Mouse (Mus musculus) limb, embryonic 14.5 days (tissue): ENCODE measurements around the gene Tmem259. TPM values are rescaled to one million over a fixed set of nuclear protein-coding genes. Genes with fewer than 3 reads are reported as not detected.
A peak's percentile ranks its signal among the peaks of the same experiment; 100 is the strongest.

Experiments used
- ATAC-seq: fragments of 200-750 bp; cut with Nextera tagmentation; 2 replicates; pipeline ENCODE4 v1.8.0; 2017; ENCODE audit warnings: low read depth, moderate number of reproducible peaks, moderate TSS enrichment; ENCODE audit not compliant: low FRiP score
- DNase-seq: peaks from one replicate; pipeline ENCODE4 v3.0.0-alpha.2; 2015; ENCODE audit warnings: low spot score
- H3K27ac ChIP-seq: fragments of 300-500 bp; sonication (generic); replicated peaks from 2 replicates; pipeline ENCODE4 v1.5.1; 2014; ENCODE audit warnings: low read depth, mild to moderate bottlenecking, low read length, moderate library complexity, mixed read lengths
- H3K27me3 ChIP-seq: fragments of 300-500 bp; sonication (generic); 2 replicates; pipeline ENCODE4 v1.6.1; 2014; ENCODE audit warnings: low read length, mixed read lengths; ENCODE audit not compliant: control insufficient read depth, insufficient read depth
- H3K36me3 ChIP-seq: fragments of 300-500 bp; sonication (generic); 2 replicates; pipeline ENCODE4 v1.6.1; 2014; ENCODE audit warnings: mild to moderate bottlenecking, low read length, moderate library complexity, mixed read lengths; ENCODE audit not compliant: control insufficient read depth, insufficient read depth
- H3K4me1 ChIP-seq: fragments of 300-500 bp; sonication (generic); 2 replicates; pipeline ENCODE4 v1.6.1; 2014; ENCODE audit warnings: antibody characterized with exemption, low read length, mixed read lengths; ENCODE audit not compliant: control insufficient read depth, insufficient read depth
- H3K4me2 ChIP-seq: fragments of 300-500 bp; sonication (generic); replicated peaks from 2 replicates; pipeline ENCODE4 v1.6.1; 2014; ENCODE audit warnings: low read depth, mild to moderate bottlenecking, low read length, moderate library complexity; ENCODE audit not compliant: severe bottlenecking
- H3K4me3 ChIP-seq: fragments of 300-500 bp; sonication (generic); replicated peaks from 2 replicates; pipeline ENCODE4 v1.5.1; 2014; ENCODE audit warnings: low read length
- H3K9ac ChIP-seq: fragments of 300-500 bp; sonication (generic); 2 replicates; pipeline ENCODE4 v1.6.1; 2014; ENCODE audit warnings: mild to moderate bottlenecking, low read depth, low read length, moderate library complexity; ENCODE audit not compliant: severe bottlenecking
- H3K9me3 ChIP-seq: fragments of 300-500 bp; sonication (generic); 2 replicates; pipeline ENCODE4 v1.6.1; 2016; ENCODE audit warnings: low read length; ENCODE audit not compliant: control insufficient read depth
- POLR2A ChIP-seq: fragments of 200-500 bp; IDR thresholded peaks from 2 replicates; pipeline ENCODE4 v1.8.0; 2012; ENCODE audit warnings: inconsistent platforms, mild to moderate bottlenecking, moderate library complexity, borderline replicate concordance; ENCODE audit not compliant: insufficient read depth, insufficient read length; ENCODE audit errors: extremely low read depth
- WGBS: fragments of 180-500 bp; shearing (Covaris S2); extraction: QIAGEN DNeasy Blood & Tissue Kit; methylation state at CpG from one replicate; pipeline ENCODE4 v1.1.7; 2014; 5-methylcytosine and 5-hydroxymethylcytosine counted together
- polyA plus RNA-seq, 2 experiments: library from polyadenylated mRNA; depleted of rRNA in 1 of 2; stranded (reverse) in 1 of 2; unstranded in 1 of 2; fragments of >200 nt; fragmentation: Nextera tagmentation in 1 of 2; extraction: Ambion mirVana in 1 of 2; gene quantifications; 2 replicates each; pipeline versions ENCODE4 v1.2.1 to v1.2.3; 2012 to 2014

Gene Tmem259
- polyA plus RNA-seq, 2 experiments, result 24.5 to 260 TPM

- Histone ChIP-seq H3K4me2 (peak overlapping the region; percentile 94), H3K27ac (no peak overlapping the region), H3K4me1 (peaks cover 6% of the 10 kb centered on the region), H3K9me3 (no peaks in the 10 kb centered on the region), H3K27me3 (no peaks in the 10 kb centered on the region), H3K9ac (peak overlapping the region; percentile 38; the same call in 1 of the 2 replicates), H3K4me3 (peak overlapping the region; percentile 49), H3K36me3 (peaks cover 28% of the 10 kb centered on the region)
- DNase-seq (peak; percentile 81), ATAC-seq (peak; percentile 78)
- WGBS, result 2% methylated on average over 35 of the region's 35 CpGs
- no peak for TF ChIP-seq POLR2A
Observed at GRCm38 (mm10) chr10:79997034-79997760, 13.1 kb upstream of the Tmem259 start.

- under 1% methylated on average over 33 of the region's 34 CpGs for WGBS
- Histone ChIP-seq H3K27me3 (no peaks in the 10 kb centered on the region), H3K4me3 (peak within 1 kb of the TSS; percentile 49), H3K4me1 (peaks cover 6% of the 10 kb centered on the region), H3K27ac (no peak within 1 kb of the TSS), H3K9me3 (no peaks in the 10 kb centered on the region), H3K4me2 (peak within 1 kb of the TSS; percentile 94), H3K9ac (peak within 1 kb of the TSS; percentile 38; the same call in 1 of the 2 replicates), H3K36me3 (peaks cover 35% of the 10 kb centered on the region)
- ATAC-seq, result peak; percentile 90
- no peak; the same call in 1 of the 2 replicates for TF ChIP-seq POLR2A
- peak; percentile 98 for DNase-seq
Observed at GRCm38 (mm10) chr10:79996272-79997033, 12.3 kb upstream of the Tmem259 start, which contains the start of gene Abca7. TSS of gene Abca7 (plus strand) at chr10:79996494.

GRCm38 (mm10) chr10:79995636-79996035 lies 11.5 kb upstream of the Tmem259 start:
- H3K9me3 ChIP-seq, result no peaks in the 10 kb centered on the region
- no peak overlapping the region for H3K4me3 ChIP-seq
- H3K27me3 ChIP-seq, result no peaks in the 10 kb centered on the region
- H3K27ac ChIP-seq, result no peak overlapping the region
- peaks cover 44% of the 10 kb centered on the region for H3K36me3 ChIP-seq
- ATAC-seq (no peak), DNase-seq (no peak)
- no peak for TF ChIP-seq POLR2A
- no peak overlapping the region for H3K4me2 ChIP-seq
- peaks cover 6% of the 10 kb centered on the region for H3K4me1 ChIP-seq
- H3K9ac ChIP-seq, result no peak overlapping the region
- 94% methylated on average over 1 of the region's 1 CpGs for WGBS

GRCm38 (mm10) chr10:79994397-79995115 lies 10.4 kb upstream of the Tmem259 start:
- no peak for TF ChIP-seq POLR2A
- no peaks in the 10 kb centered on the region for H3K9me3 ChIP-seq
- no peak overlapping the region for H3K9ac ChIP-seq
- ATAC-seq (no peak), DNase-seq (no peak)
- WGBS, result 91% methylated on average over 16 of the region's 16 CpGs
- H3K4me2 ChIP-seq, result no peak overlapping the region
- no peaks in the 10 kb centered on the region for H3K27me3 ChIP-seq
- H3K36me3 ChIP-seq, result peaks cover 44% of the 10 kb centered on the region
- H3K4me1 ChIP-seq, result peaks cover 12% of the 10 kb centered on the region
- no peak overlapping the region for H3K4me3 ChIP-seq
- H3K27ac ChIP-seq, result no peak overlapping the region

- ATAC-seq, result no peak
- Histone ChIP-seq H3K27me3 (no peaks in the 10 kb centered on the region), H3K36me3 (peaks cover 44% of the 10 kb centered on the region), H3K9me3 (no peaks in the 10 kb centered on the region), H3K4me2 (no peak overlapping the region), H3K27ac (no peak overlapping the region), H3K4me3 (no peak overlapping the region), H3K4me1 (peaks cover 24% of the 10 kb centered on the region), H3K9ac (no peak overlapping the region)
- 92% methylated on average over 6 of the region's 6 CpGs for WGBS
- TF ChIP-seq POLR2A, result no peak
- DNase-seq, result no peak
Observed at GRCm38 (mm10) chr10:79991548-79991947, 7.4 kb upstream of the Tmem259 start.
